ENCODE assay signal across 12 mouse cellular contexts in the genomic region with DNA sequence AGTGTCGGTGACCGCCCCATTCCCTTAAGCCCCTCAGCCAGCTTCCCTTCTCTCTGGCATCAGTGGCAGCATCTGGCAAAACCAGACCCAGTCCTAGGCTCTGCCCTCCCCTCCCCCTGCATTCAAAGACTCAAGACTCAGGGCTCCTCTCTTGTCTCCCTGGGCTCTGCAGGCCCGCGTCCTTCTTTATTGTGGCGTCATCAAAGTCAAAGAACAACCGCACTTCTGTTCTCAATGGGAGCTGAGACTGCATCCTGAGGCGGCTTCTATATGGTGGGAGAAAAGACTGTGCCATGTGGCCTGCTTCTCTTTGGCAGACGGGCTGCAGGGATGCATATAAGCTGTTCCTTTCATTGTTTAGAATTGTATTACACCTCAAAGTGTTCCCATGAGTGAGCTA.
A peak's percentile ranks its signal among the peaks of the same experiment; 100 is the strongest.
DNase-seq lines count a peak whose midpoint lies in the region; ATAC-seq and TF ChIP-seq lines count a peak whose summit lies in the region.
"Had no signal": no experiment of that assay in that cellular context is flagged by ENCODE, and none has a peak within 500 bp of the region (broad histone marks: within the 10 kb centered on the region; RNA-seq: fewer than 3 reads in every experiment).

No protein-coding gene starts in this region.

- ATAC-seq in lung, embryonic 16.5 days (ENCODE audit: low read depth) = no peak
- peak; percentile 57; the same call in 1 of the 2 replicates for ATAC-seq in forebrain, embryonic 12.5 days (ENCODE audit: low FRiP score)
- peak; percentile 51; the same call in 1 of the 2 replicates for ATAC-seq in hindbrain, embryonic 14.5 days (ENCODE audit: low FRiP score)
- no peak for ATAC-seq in intestine, embryonic 16.5 days

- peak overlapping the region; percentile 35; the same call in 1 of the 2 replicates for H3K27ac ChIP-seq in lung, embryonic 16.5 days (ENCODE audit: low read length)
- peak overlapping the region; percentile 74 for H3K27ac ChIP-seq in forebrain, embryonic 12.5 days
- H3K27ac ChIP-seq in hindbrain, embryonic 14.5 days = peak overlapping the region; percentile 14; the same call in 1 of the 2 replicates
- H3K27ac ChIP-seq in intestine, embryonic 16.5 days (ENCODE audit: low read length) = no peak overlapping the region
- H3K27ac ChIP-seq: stomach, embryonic 15.5 days had no signal

- no peak for DNase-seq in lung, adult 2 months
- no peak for DNase-seq in hindbrain, embryonic 14.5 days (ENCODE audit: low spot score)
- peak; percentile 65 for DNase-seq in naive thymus-derived CD4-positive, alpha-beta T cell, adult 2 months (ENCODE audit: low read depth)
- DNase-seq in layer of hippocampus, adult 9-10 months (ENCODE audit: low spot score) = no peak
- DNase-seq in testis, postnatal 14 days (ENCODE audit: low spot score) = no peak
- DNase-seq: kidney, postnatal 10 days; lung, adult 18-20 months had no signal

- TF ChIP-seq CTCF in lung, adult 2 months (IDR thresholded peaks at IDR 0.05; ENCODE audit: insufficient read depth, low read length) = no peak

- no peak overlapping the region for H3K9ac ChIP-seq in lung, embryonic 16.5 days (ENCODE audit: low read length)
- H3K9ac ChIP-seq in forebrain, embryonic 12.5 days = no peak overlapping the region
- no peak overlapping the region for H3K9ac ChIP-seq in hindbrain, embryonic 14.5 days
- H3K9ac ChIP-seq in intestine, embryonic 16.5 days (ENCODE audit: low read depth, low read length) = no peak overlapping the region
- H3K9ac ChIP-seq: stomach, embryonic 15.5 days had no signal

- no peaks in the 10 kb centered on the region for H3K27me3 ChIP-seq in lung, embryonic 16.5 days (ENCODE audit: control insufficient read depth, insufficient read depth, low read depth, low read length)
- no peaks in the 10 kb centered on the region for H3K27me3 ChIP-seq in forebrain, embryonic 12.5 days
- no peaks in the 10 kb centered on the region for H3K27me3 ChIP-seq in hindbrain, embryonic 14.5 days (ENCODE audit: control insufficient read depth, insufficient read depth, low read length)
- no peaks in the 10 kb centered on the region for H3K27me3 ChIP-seq in intestine, embryonic 16.5 days (replicated peaks; ENCODE audit: control insufficient read depth, insufficient read depth, low read length)
- H3K27me3 ChIP-seq: stomach, embryonic 15.5 days had no signal

- no peak for TF ChIP-seq POLR2A in lung, adult 2 months (IDR thresholded peaks at IDR 0.05; ENCODE audit: borderline replicate concordance, extremely low read depth, low read depth, low read length)

- no peak overlapping the region for H3K4me3 ChIP-seq in lung, embryonic 16.5 days (ENCODE audit: low read length)
- H3K4me3 ChIP-seq in lung, adult 2 months (replicated peaks; ENCODE audit: extremely low read depth, low read depth, low read length) = no peak overlapping the region
- no peak overlapping the region for H3K4me3 ChIP-seq in forebrain, embryonic 12.5 days (replicated peaks)
- no peak overlapping the region for H3K4me3 ChIP-seq in hindbrain, embryonic 14.5 days (replicated peaks; ENCODE audit: low read length)
- H3K4me3 ChIP-seq in intestine, embryonic 16.5 days (ENCODE audit: low read length) = no peak overlapping the region
- H3K4me3 ChIP-seq: stomach, embryonic 15.5 days had no signal

- H3K36me3 ChIP-seq in lung, embryonic 16.5 days (ENCODE audit: control insufficient read depth, insufficient read depth, low read length) = no peaks in the 10 kb centered on the region
- H3K36me3 ChIP-seq in forebrain, embryonic 12.5 days (replicated peaks) = no peaks in the 10 kb centered on the region
- H3K36me3 ChIP-seq in hindbrain, embryonic 14.5 days (replicated peaks; ENCODE audit: control insufficient read depth, insufficient read depth) = no peaks in the 10 kb centered on the region
- no peaks in the 10 kb centered on the region for H3K36me3 ChIP-seq in intestine, embryonic 16.5 days (ENCODE audit: control insufficient read depth, insufficient read depth, low read length)
- H3K36me3 ChIP-seq: G1E; stomach, embryonic 15.5 days had no signal

- peaks cover 3% of the 10 kb centered on the region; the same call in 1 of the 2 replicates for H3K4me1 ChIP-seq in lung, embryonic 16.5 days (replicated peaks; ENCODE audit: control insufficient read depth, insufficient read depth, low read length)
- H3K4me1 ChIP-seq in lung, adult 2 months (ENCODE audit: control insufficient read depth, insufficient read depth, low read length) = peaks cover 3% of the 10 kb centered on the region
- H3K4me1 ChIP-seq in forebrain, embryonic 12.5 days = peaks cover 14% of the 10 kb centered on the region
- no peaks in the 10 kb centered on the region for H3K4me1 ChIP-seq in hindbrain, embryonic 14.5 days (replicated peaks; ENCODE audit: control insufficient read depth, insufficient read depth, low read length)
- no peaks in the 10 kb centered on the region for H3K4me1 ChIP-seq in intestine, embryonic 16.5 days (ENCODE audit: control insufficient read depth, insufficient read depth, low read length)
- H3K4me1 ChIP-seq: stomach, embryonic 15.5 days had no signal

- 47% methylated on average over 8 of the region's 8 CpGs for WGBS in lung, embryonic 16.5 days
- 53% methylated on average over 8 of the region's 8 CpGs for WGBS in lung, adult 2 months
- WGBS in forebrain, embryonic 12.5 days = 16% methylated on average over 8 of the region's 8 CpGs
- 21% methylated on average over 8 of the region's 8 CpGs for WGBS in hindbrain, embryonic 14.5 days
- 47% methylated on average over 8 of the region's 8 CpGs for WGBS in intestine, embryonic 16.5 days

- no peak overlapping the region for H3K4me2 ChIP-seq in lung, embryonic 16.5 days (ENCODE audit: low read depth, low read length)
- H3K4me2 ChIP-seq in forebrain, embryonic 12.5 days = 0 out of 2 replicates have a peak overlapping the region, but pooled peaks have one; percentile 6
- no peak overlapping the region for H3K4me2 ChIP-seq in hindbrain, embryonic 14.5 days (replicated peaks)
- no peak overlapping the region for H3K4me2 ChIP-seq in intestine, embryonic 16.5 days (ENCODE audit: low read depth, low read length)
- H3K4me2 ChIP-seq: stomach, embryonic 15.5 days had no signal

- H3K9me3 ChIP-seq in lung, embryonic 16.5 days (ENCODE audit: control insufficient read depth, low read length) = no peaks in the 10 kb centered on the region
- H3K9me3 ChIP-seq in forebrain, embryonic 12.5 days = no peaks in the 10 kb centered on the region
- no peaks in the 10 kb centered on the region for H3K9me3 ChIP-seq in hindbrain, embryonic 14.5 days (ENCODE audit: control insufficient read depth, low read length)
- no peaks in the 10 kb centered on the region for H3K9me3 ChIP-seq in intestine, embryonic 16.5 days (ENCODE audit: control insufficient read depth, low read length)
- H3K9me3 ChIP-seq: G1E; stomach, embryonic 15.5 days had no signal

Comparison
In these comparisons a context has a peak if more than half of its experiments do, and no peak if none do; other contexts are left out.
1. ATAC-seq: peak in forebrain, embryonic 12.5 days (single experiment) and hindbrain, embryonic 14.5 days (single experiment); none in lung, embryonic 16.5 days (single experiment) and intestine, embryonic 16.5 days (single experiment).